Mouse (Mus musculus): ENCODE measurements around the gene Farp2.

Gene Farp2

GRCm38 (mm10) chr1:93551427-93551826 lies 39.5 kb downstream of the Farp2 start:
- in situ Hi-C loops (cut with MboI, MseI), result no loop called here

GRCm38 (mm10) chr1:93563224-93563623 lies 51.3 kb downstream of the Farp2 start:
- in situ Hi-C loops (cut with MboI, MseI), result no loop called here

GRCm38 (mm10) chr1:93563649-93564048 lies 51.8 kb downstream of the Farp2 start:
- in situ Hi-C loops (cut with MboI, MseI), result no loop called here

GRCm38 (mm10) chr1:93564781-93565180 lies 52.9 kb downstream of the Farp2 start:
- in situ Hi-C loops (cut with MboI, MseI), result no loop called here

- in situ Hi-C loops (cut with MboI, MseI), result no loop called here
Measured at GRCm38 (mm10) chr1:93567013-93567412, 55.1 kb downstream of the Farp2 start.

- in situ Hi-C loops (cut with MboI, MseI), result no loop called here
Measured at GRCm38 (mm10) chr1:93567717-93568497, 56.0 kb downstream of the Farp2 start.

- in situ Hi-C loops (cut with MboI, MseI), result no loop called here
Measured at GRCm38 (mm10) chr1:93577066-93577465, 65.2 kb downstream of the Farp2 start.

GRCm38 (mm10) chr1:93577861-93578260 lies 66.0 kb downstream of the Farp2 start:
- in situ Hi-C loops (cut with MboI, MseI), result no loop called here

- in situ Hi-C loops (cut with MboI, MseI), result no loop called here
Measured at GRCm38 (mm10) chr1:93581545-93581944, 69.7 kb downstream of the Farp2 start.

- in situ Hi-C loops (cut with MboI, MseI), result no loop called here
Measured at GRCm38 (mm10) chr1:93588346-93588745, 76.5 kb downstream of the Farp2 start.

GRCm38 (mm10) chr1:93593960-93594359 lies 82.1 kb downstream of the Farp2 start:
- in situ Hi-C loops (cut with MboI, MseI), result no loop called here

GRCm38 (mm10) chr1:93595916-93596315 lies 84.0 kb downstream of the Farp2 start:
- in situ Hi-C loops (cut with MboI, MseI), result no loop called here

- in situ Hi-C loops (cut with MboI, MseI), result no loop called here
Measured at GRCm38 (mm10) chr1:93602911-93603310, 91.0 kb downstream of the Farp2 start.

- in situ Hi-C loops (cut with MboI, MseI), result no loop called here
Measured at GRCm38 (mm10) chr1:93603921-93604320, 92.0 kb downstream of the Farp2 start.

- in situ Hi-C loops (cut with MboI, MseI), result no loop called here
Measured at GRCm38 (mm10) chr1:93607090-93608083, 95.5 kb downstream of the Farp2 start.

- in situ Hi-C loops (cut with MboI, MseI), result no loop called here
Measured at GRCm38 (mm10) chr1:93608696-93609245, 96.9 kb downstream of the Farp2 start.

GRCm38 (mm10) chr1:93609762-93610161 lies 97.9 kb downstream of the Farp2 start:
- in situ Hi-C loops (cut with MboI, MseI), result no loop called here

GRCm38 (mm10) chr1:93618059-93618748 lies 106.3 kb downstream of the Farp2 start:
- in situ Hi-C loops (cut with MboI, MseI), result no loop called here

- in situ Hi-C loops (cut with MboI, MseI), result no loop called here
Measured at GRCm38 (mm10) chr1:93618948-93619347, 107.1 kb downstream of the Farp2 start.

- in situ Hi-C loops (cut with MboI, MseI), result no loop called here
Measured at GRCm38 (mm10) chr1:93624502-93624901, 112.6 kb downstream of the Farp2 start.

- in situ Hi-C loops (cut with MboI, MseI), result loop anchor here (25.0 kb wide), 1 partner anchor 1682 kb away; the partner anchor contains the start of gene Fam174a
Measured at GRCm38 (mm10) chr1:93630796-93631195, 118.9 kb downstream of the Farp2 start.

Data from T-helper 2 cell (primary cell).